Mouse (Mus musculus): ENCODE data around the gene Gm16253. TPM values are rescaled to one million over a fixed set of nuclear protein-coding genes. Genes with fewer than 3 reads are reported as not detected.
A peak's percentile ranks its signal among the peaks of the same experiment; 100 is the strongest.

The Gm16253 gene
- polyA plus RNA-seq, 1 experiment, result not detected

DNA sequence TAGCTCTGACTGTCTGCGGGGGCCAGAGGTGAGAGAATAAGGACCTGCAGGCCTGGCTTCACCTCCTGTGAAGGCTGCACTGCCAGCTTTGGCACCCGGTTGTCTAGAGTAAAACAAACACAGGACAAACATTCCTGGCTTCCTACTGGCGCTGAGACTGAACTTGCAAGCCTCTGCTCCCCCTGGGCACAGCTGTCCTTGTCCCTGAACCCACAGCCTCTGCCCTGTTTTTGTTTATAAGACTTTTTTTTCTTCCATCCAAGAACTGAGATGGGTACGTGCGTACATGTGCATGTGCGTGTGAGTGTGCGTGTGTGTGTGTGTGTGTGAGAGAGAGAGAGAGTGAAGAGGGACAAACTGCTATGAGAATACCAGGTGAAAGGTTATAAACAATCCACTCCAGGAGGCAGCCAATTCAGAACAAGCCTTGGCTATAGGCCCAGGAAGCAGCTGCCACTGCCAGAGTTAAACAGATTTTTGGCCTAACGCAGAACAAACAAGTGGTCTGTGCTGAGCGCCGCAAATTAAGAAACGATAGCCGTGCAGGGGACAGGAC lies 21.7 kb upstream of the Gm16253 start:
- Histone ChIP-seq H3K4me3 (replicated peaks) (no peak overlapping the region), H3K27me3 (ENCODE audit: control insufficient read depth) (peaks cover 2% of the 10 kb centered on the region; the same call in 1 of the 2 replicates), H3K9me3 (ENCODE audit: control insufficient read depth, low read length) (no peaks in the 10 kb centered on the region), H3K36me3 (ENCODE audit: control insufficient read depth) (peaks cover 18% of the 10 kb centered on the region), H3K4me1 (ENCODE audit: control insufficient read depth) (peaks cover 29% of the 10 kb centered on the region)
- TF ChIP-seq TAL1 (IDR thresholded peaks at IDR 0.05; ENCODE audit: low read length) (no peak), GATA1 (IDR thresholded peaks at IDR 0.05; ENCODE audit: low read length) (no peak)

DNA sequence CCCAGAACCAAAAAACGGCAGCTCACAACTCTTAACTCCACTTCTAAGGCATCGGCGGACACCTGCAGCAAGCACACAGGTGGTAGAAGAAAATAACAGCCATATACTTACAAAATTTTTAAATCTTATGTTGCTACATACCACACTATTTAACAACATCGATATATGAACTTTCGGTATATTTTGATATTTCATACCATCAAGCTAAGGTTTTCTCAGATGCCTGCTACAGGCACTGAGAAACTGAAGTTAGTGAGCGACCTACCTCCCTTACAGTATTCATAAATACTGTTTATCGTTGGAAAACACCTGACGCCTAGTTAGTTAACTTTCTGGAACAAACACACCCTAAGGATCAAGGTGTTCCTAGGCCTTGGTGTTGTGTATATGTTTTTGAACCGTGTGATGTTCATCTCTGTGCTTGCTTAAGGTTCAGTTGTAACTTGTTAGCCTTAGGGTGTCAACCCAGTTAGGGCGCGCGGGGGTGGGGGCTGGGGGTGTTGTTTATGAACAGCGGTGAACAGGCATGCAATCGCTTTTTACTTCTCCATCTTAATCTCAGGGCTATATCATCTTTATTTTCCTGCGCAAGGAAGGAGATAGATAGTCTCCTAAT lies 20.7 kb upstream of the Gm16253 start:
- H3K36me3 ChIP-seq (ENCODE audit: control insufficient read depth), result peaks cover 27% of the 10 kb centered on the region
- H3K4me3 ChIP-seq (replicated peaks), result peak overlapping the region; percentile 100
- H3K27me3 ChIP-seq (ENCODE audit: control insufficient read depth), result peaks cover 2% of the 10 kb centered on the region; the same call in 1 of the 2 replicates
- TF ChIP-seq GATA1 (IDR thresholded peaks at IDR 0.05; ENCODE audit: low read length), result no peak
- TF ChIP-seq TAL1 (IDR thresholded peaks at IDR 0.05; ENCODE audit: low read length), result no peak
- H3K4me1 ChIP-seq (ENCODE audit: control insufficient read depth), result peaks cover 39% of the 10 kb centered on the region
- H3K9me3 ChIP-seq (ENCODE audit: control insufficient read depth, low read length), result no peaks in the 10 kb centered on the region

DNA sequence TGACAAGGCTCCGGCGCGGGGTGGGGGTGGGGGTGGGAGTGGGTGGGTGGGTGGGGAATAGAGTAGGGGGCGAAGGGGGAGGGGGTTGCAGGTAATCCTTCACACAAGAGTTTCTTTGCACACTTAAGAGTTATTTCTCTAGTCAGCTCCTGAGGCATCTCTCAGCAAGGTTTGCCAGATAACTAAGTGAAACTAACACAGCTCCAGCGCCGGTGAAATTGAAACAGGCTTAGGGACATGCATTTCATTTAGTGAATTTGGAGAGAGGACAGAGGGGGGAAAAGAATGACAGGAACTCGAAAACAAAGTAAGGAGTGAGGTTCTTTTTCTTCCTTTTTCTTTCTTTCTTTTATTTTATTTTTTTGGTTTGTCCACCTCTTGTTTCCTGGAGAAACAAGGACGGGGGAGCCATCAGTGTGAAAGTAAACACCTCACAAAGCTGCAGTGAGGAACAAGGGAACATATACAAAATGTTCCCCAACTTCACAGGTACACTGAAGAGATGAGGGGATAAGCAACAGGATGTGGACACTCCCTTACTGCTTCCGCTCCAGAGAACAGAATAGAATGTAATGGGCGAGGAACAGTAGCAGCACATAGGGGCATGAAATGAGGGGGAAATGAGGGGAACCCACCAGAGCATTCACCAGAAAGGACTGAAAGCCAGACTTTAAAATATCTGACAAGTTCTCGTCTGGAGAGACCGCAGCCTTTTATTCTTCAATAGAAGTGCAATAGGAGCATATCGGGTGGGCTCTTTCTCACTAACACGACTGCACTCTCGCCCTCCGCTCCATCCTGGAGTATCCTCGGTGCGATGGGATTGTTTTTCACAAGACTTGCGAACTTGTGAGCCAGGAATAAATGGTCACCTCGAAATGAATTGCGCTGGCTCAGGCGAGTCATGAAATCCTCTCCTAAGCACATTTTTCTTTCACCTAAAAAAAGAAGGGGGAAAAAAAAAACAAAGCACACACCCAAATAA lies 19.8 kb upstream of the Gm16253 start:
- no peaks in the 10 kb centered on the region for H3K9me3 ChIP-seq (ENCODE audit: control insufficient read depth, low read length)
- TF ChIP-seq TAL1 (IDR thresholded peaks at IDR 0.05; ENCODE audit: low read length) (no peak), GATA1 (IDR thresholded peaks at IDR 0.05; ENCODE audit: low read length) (peak; percentile 96)
- peaks cover under 1% of the 10 kb centered on the region; the same call in 1 of the 2 replicates for H3K27me3 ChIP-seq (ENCODE audit: control insufficient read depth)
- H3K4me3 ChIP-seq (replicated peaks), result peak overlapping the region; percentile 100
- H3K36me3 ChIP-seq (ENCODE audit: control insufficient read depth), result peaks cover 34% of the 10 kb centered on the region
- H3K4me1 ChIP-seq (ENCODE audit: control insufficient read depth), result peaks cover 43% of the 10 kb centered on the region

DNA sequence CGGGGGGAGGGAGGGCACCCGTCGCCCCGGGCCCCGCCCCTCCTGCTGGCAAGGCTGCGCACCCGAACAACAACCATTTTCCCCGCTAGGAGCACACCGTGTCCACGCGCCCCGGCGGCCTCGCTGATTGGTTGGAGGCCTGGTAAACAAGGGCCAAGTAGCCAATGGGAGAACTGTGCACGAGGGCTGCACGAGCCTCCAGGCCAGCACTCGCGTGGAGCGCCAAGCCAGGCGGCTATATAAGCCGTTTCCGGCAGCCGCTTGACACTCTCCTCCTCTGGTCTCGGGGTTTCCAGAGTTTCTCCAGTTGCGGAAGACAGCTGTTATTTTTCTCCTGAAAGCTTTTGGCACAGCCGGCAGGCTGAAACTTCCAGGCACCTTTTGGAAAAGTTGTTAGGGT lies 19.1 kb upstream of the Gm16253 start, which contains the start of gene Txnip:
Txnip (plus strand) TSS at position 264 of the 400 bp plus-strand sequence.
- peaks cover 35% of the 10 kb centered on the region for H3K36me3 ChIP-seq (ENCODE audit: control insufficient read depth)
- no peaks in the 10 kb centered on the region for H3K27me3 ChIP-seq (ENCODE audit: control insufficient read depth)
- TF ChIP-seq TAL1 (IDR thresholded peaks at IDR 0.05; ENCODE audit: low read length), result no peak
- no peak for TF ChIP-seq GATA1 (IDR thresholded peaks at IDR 0.05; ENCODE audit: low read length)
- no peaks in the 10 kb centered on the region for H3K9me3 ChIP-seq (ENCODE audit: control insufficient read depth, low read length)
- peak within 1 kb of the TSS; percentile 100 for H3K4me3 ChIP-seq (replicated peaks)
- H3K4me1 ChIP-seq (ENCODE audit: control insufficient read depth), result peaks cover 43% of the 10 kb centered on the region

DNA sequence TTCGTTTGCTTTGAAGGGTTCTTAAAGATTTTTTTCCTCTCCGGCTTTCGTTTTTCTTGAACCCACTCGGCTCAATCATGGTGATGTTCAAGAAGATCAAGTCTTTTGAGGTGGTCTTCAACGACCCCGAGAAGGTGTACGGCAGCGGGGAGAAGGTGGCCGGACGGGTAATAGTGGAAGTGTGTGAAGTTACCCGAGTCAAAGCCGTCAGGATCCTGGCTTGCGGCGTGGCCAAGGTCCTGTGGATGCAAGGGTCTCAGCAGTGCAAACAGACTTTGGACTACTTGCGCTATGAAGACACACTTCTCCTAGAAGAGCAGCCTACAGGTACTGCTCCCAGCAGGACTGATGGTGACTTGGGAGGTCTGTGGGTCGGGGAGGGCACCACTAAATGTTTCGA lies 18.6 kb upstream of the Gm16253 start:
- Histone ChIP-seq H3K27me3 (ENCODE audit: control insufficient read depth) (no peaks in the 10 kb centered on the region), H3K36me3 (ENCODE audit: control insufficient read depth) (peaks cover 35% of the 10 kb centered on the region), H3K4me1 (ENCODE audit: control insufficient read depth) (peaks cover 43% of the 10 kb centered on the region), H3K4me3 (replicated peaks) (peak overlapping the region; percentile 100), H3K9me3 (ENCODE audit: control insufficient read depth, low read length) (no peaks in the 10 kb centered on the region)
- TF ChIP-seq TAL1 (IDR thresholded peaks at IDR 0.05; ENCODE audit: low read length) (no peak), GATA1 (IDR thresholded peaks at IDR 0.05; ENCODE audit: low read length) (no peak)

DNA sequence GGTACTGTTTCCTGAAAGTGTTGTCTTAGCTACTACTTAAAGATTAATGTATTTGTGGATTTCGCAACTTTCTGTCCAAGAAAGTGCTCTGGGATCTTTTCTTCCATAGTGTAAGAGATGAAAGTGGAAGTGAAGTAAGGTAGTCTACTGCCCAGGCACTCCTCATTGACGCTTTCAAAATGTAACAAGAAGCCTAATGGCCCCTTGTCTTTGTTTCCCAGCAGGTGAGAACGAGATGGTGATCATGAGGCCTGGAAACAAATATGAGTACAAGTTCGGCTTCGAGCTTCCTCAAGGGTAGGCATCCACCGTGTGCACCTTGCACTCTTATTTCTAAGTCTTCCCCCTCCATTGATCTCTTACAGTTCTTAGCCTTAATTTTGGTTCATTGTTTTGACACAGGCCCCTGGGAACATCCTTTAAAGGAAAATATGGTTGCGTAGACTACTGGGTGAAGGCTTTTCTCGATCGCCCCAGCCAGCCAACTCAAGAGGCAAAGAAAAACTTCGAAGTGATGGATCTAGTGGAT lies 18.1 kb upstream of the Gm16253 start:
- peaks cover 43% of the 10 kb centered on the region for H3K4me1 ChIP-seq (ENCODE audit: control insufficient read depth)
- H3K4me3 ChIP-seq (replicated peaks), result peak overlapping the region; percentile 100
- H3K36me3 ChIP-seq (ENCODE audit: control insufficient read depth), result peaks cover 35% of the 10 kb centered on the region
- H3K27me3 ChIP-seq (ENCODE audit: control insufficient read depth), result no peaks in the 10 kb centered on the region
- TF ChIP-seq TAL1 (IDR thresholded peaks at IDR 0.05; ENCODE audit: low read length), result no peak
- TF ChIP-seq GATA1 (IDR thresholded peaks at IDR 0.05; ENCODE audit: low read length), result no peak
- no peaks in the 10 kb centered on the region for H3K9me3 ChIP-seq (ENCODE audit: control insufficient read depth, low read length)

DNA sequence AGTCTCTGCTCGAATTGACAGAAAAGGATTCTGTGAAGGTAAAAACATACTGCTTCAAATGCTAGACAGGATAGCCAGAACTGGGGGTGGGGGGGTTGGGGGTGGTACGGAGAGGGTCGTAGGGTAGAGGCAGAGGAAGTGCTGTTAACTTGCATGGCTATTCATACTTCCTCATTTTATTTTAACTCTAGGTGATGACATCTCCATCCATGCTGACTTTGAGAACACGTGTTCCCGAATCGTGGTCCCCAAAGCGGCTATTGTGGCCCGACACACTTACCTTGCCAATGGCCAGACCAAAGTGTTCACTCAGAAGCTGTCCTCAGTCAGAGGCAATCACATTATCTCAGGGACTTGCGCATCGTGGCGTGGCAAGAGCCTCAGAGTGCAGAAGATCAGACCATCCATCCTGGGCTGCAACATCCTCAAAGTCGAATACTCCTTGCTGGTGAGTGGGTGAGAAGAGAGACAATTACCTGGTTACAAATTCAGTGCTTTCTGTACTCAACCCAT lies 17.3 kb upstream of the Gm16253 start:
- TF ChIP-seq TAL1 (IDR thresholded peaks at IDR 0.05; ENCODE audit: low read length), result no peak
- TF ChIP-seq GATA1 (IDR thresholded peaks at IDR 0.05; ENCODE audit: low read length), result no peak
- no peaks in the 10 kb centered on the region for H3K9me3 ChIP-seq (ENCODE audit: control insufficient read depth, low read length)
- peaks cover 48% of the 10 kb centered on the region for H3K4me1 ChIP-seq (ENCODE audit: control insufficient read depth)
- peak overlapping the region; percentile 100 for H3K4me3 ChIP-seq (replicated peaks)
- H3K27me3 ChIP-seq (ENCODE audit: control insufficient read depth), result no peaks in the 10 kb centered on the region
- H3K36me3 ChIP-seq (ENCODE audit: control insufficient read depth), result peaks cover 35% of the 10 kb centered on the region

DNA sequence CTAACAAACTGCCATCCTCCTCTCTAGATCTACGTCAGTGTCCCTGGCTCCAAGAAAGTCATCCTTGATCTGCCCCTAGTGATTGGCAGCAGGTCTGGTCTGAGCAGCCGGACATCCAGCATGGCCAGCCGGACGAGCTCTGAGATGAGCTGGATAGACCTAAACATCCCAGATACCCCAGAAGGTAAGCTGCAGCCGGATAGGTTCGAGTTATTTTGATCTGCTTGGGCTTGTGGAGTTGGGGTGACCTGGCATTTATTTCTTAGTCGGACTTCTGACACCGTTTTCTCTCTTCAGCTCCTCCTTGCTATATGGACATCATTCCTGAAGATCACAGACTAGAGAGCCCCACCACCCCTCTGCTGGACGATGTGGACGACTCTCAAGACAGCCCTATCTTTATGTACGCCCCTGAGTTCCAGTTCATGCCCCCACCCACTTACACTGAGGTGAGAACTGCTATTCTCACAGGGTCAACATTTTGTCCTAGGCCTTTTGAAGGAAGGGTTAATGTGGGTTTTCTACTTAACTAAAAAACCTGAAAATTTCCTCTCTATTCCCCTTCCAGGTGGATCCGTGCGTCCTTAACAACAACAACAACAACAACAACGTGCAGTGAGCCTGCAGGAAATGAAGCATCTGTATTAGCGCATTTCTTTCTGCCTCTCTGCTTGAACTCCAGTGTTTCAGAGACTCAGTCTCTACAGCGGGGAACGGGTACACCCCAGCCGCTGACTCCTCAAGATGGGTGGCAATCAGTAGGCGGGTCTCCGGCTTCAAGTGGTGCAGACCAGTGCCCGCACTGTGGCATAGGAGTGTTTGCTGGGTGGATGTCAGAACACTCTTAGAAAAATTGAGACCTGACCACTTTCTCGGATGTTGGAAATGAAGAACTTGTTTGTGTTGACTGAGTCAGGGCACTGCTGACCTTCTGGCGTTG lies 16.6 kb upstream of the Gm16253 start:
- Histone ChIP-seq H3K4me3 (replicated peaks) (peak overlapping the region; percentile 100), H3K36me3 (ENCODE audit: control insufficient read depth) (peaks cover 35% of the 10 kb centered on the region), H3K4me1 (ENCODE audit: control insufficient read depth) (peaks cover 53% of the 10 kb centered on the region), H3K27me3 (ENCODE audit: control insufficient read depth) (no peaks in the 10 kb centered on the region), H3K9me3 (ENCODE audit: control insufficient read depth, low read length) (no peaks in the 10 kb centered on the region)
- no peak for TF ChIP-seq GATA1 (IDR thresholded peaks at IDR 0.05; ENCODE audit: low read length)
- no peak for TF ChIP-seq TAL1 (IDR thresholded peaks at IDR 0.05; ENCODE audit: low read length)

Measured in erythroblast, embryonic 14.5 days (primary cell).